Mouse (Mus musculus) lung, postnatal 4 days (tissue): ENCODE data around the gene Abi3bp.
A peak's percentile ranks its signal among the peaks of the same experiment; 100 is the strongest.

Experiments
- DNase-seq, 2 experiments: peaks; one replicate each; pipeline ENCODE4 v3.0.0; 2021

Gene Abi3bp

GRCm38 (mm10) chr16:56518024-56518423 is 40.3 kb downstream of the Abi3bp start:
- peak; percentile 10 to 34 for DNase-seq

DNA sequence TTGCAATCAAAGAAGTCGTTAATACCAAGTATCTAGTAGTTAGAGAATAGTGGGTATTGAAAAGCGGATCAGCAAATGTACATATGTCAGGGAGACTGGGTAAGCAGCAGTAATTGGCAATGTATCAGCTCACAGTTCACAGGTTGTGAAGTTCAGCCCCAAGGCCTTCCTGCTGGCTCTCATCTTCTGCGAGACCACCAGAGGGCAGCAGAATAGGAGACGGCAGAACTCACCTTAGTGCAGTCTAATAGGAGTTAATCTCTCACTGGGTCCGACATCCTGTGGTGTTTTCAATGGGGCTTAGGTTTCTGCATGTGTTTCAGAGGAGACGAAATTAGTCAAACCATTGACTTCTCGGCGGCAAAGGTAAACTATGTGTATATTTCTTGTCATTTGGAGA is 46.7 kb downstream of the Abi3bp start:
- no peak for DNase-seq

DNA sequence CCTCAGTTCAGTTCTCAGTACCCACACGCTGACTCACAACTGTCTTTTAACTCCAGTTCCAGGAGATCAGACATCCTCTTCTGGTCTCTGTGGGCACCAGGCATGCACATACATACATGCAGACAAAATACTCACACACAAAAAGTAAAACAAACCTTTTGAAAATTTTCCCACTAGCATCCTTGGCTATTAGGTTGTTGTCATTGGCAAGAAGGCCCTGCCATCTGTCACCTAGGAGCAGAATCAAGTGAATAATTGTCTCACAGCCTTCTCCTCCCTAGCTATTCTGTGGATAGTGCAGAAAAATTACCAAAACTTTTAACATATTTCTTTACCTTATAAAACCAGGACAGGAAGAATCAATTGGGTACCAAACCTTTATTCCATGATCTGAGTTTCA is 48.8 kb downstream of the Abi3bp start:
- no peak for DNase-seq

GRCm38 (mm10) chr16:56528079-56528688 is 50.5 kb downstream of the Abi3bp start:
- no peak for DNase-seq

DNA sequence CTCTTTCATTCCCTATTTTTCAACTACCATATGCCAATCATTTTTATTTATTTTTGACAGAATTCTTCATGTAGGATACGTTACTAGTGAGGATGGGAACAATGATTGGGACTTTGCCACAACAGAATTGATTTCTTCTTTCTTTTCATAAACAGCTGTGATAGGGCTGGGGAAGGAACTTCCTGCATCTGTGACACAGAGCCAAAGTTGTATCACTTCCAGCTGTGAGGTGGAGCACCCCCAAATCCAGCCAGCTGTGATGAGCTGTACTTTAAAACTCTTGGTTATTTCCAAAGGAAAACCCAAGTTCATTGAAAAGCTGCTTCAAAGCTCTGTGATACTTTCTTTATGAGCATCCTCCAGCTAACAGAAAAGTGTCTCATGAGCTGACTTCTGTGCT is 101.9 kb downstream of the Abi3bp start:
- DNase-seq, result no peak

GRCm38 (mm10) chr16:56593581-56593980 is 115.9 kb downstream of the Abi3bp start:
- no peak for DNase-seq

GRCm38 (mm10) chr16:56594866-56595265 is 117.2 kb downstream of the Abi3bp start:
- no peak for DNase-seq

DNA sequence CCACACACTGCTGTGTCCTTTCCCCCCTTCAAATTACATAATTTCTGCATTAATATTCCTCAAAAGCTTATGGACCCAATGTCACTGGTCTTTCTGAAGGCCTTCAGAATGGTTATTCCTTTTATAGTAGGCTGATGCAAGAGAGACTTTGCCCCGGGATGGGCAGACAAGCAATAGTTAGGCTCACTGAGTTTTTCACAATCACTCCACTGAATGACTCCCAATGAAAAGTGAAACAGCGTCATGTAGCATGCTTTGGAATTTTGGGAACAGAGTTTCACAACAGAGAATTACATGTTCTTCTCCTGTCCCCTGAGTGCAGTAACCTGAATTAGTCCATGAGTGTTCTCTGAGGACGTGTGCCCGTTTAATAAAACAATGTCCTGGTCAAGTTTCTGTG is 120.7 kb downstream of the Abi3bp start:
- no peak for DNase-seq

GRCm38 (mm10) chr16:56602394-56602793 is 124.7 kb downstream of the Abi3bp start:
- no peak for DNase-seq

GRCm38 (mm10) chr16:56610572-56610971 is 132.9 kb downstream of the Abi3bp start:
- no peak for DNase-seq

DNA sequence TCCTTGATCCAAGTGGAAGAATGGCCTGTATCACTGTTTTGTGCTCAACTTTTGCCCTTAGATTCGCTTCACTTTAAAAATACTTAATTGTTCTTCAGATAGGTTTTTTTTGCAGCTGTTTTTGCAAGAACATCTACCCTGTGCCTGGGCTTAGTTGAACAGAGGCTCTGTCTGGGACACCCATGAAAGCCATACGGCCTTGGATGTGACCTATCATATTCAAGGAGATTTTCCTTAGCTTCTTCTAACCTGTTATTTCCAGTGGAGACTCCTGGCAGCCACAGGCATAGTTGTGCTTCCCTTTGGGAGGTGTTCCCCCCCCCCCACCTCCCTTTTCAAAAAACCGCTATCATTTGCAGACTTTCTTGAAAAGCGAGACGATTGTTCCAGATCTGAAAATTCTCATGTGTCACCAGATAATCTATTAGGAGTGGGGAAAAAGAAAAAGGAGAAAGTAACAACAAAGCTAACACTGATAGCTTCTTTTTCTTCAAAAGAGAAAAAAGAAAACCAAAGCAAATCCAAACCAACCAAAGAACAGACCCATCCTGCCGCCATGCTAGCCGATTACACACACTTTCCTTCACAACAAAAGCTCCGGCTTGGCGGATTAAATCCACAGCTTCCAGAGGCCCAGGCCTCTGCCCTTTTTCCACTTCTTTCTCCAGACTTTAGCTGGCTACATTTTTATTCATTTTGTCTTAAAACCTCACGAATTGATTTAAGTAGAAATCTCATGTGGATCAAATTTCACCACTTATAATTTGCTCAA is 133.6 kb downstream of the Abi3bp start:
- DNase-seq, result no peak

- DNase-seq, result no peak
These were observed 160.9 kb downstream of the Abi3bp start for GRCm38 (mm10) chr16:56638544-56638943.

GRCm38 (mm10) chr16:56645251-56645650 is 167.6 kb downstream of the Abi3bp start:
- DNase-seq, result no peak

GRCm38 (mm10) chr16:56646382-56647172 is 168.9 kb downstream of the Abi3bp start:
- DNase-seq, result no peak

GRCm38 (mm10) chr16:56655193-56655910 is 177.7 kb downstream of the Abi3bp start:
- no peak for DNase-seq

GRCm38 (mm10) chr16:56658866-56659265 is 181.2 kb downstream of the Abi3bp start:
- DNase-seq, result no peak

DNA sequence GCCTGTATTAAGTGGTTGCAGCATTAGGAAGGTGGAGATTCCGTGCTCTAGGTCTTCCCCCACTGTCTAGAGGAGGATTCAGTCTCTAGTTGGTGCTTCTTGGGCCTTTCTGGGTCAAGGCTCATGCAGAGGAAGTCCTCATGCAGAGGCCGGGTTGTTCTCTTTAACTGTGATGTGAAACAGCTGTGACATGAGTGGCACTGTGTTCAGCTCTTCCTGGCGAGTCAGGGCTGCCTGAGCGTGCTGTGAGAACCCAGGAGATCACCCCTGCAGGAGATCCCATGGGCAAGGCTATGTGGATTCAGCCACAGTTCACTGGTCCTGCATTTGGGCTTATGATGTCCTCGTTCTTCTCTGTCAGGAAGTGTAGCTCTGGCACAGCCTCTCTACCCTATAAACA is 191.8 kb downstream of the Abi3bp start:
- DNase-seq, result no peak

- DNase-seq, result peak in 1 of 2 experiments; percentile 26
These were observed 193.3 kb downstream of the Abi3bp start for GRCm38 (mm10) chr16:56670941-56671340.

DNA sequence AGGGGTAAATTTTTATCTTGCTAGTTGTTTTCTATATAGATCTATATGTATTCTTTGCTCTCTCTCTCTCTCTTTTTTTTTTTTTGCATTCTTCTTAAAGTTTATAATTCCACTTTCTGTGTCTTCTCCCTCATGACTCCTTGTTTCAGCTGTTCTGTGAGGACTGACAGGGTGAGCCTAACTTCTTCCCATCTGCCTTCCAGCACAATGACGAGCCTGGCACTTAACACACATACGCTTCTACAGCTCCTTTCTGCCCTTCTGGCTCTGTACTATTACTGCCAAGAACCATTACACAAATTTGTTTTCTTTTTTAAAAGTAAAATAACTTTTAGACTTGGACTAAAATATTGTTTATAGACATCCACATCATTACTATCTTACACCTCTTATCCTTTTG is 195.7 kb downstream of the Abi3bp start:
- no peak for DNase-seq

GRCm38 (mm10) chr16:56677146-56677545 is 199.5 kb downstream of the Abi3bp start:
- no peak for DNase-seq

GRCm38 (mm10) chr16:56681010-56681645 is 203.4 kb downstream of the Abi3bp start:
- no peak for DNase-seq

GRCm38 (mm10) chr16:56686747-56687146 is 209.1 kb downstream of the Abi3bp start:
- no peak for DNase-seq

- no peak for DNase-seq
These were observed 213.0 kb downstream of the Abi3bp start for GRCm38 (mm10) chr16:56690715-56691114.
